Mouse (Mus musculus): ENCODE measurements around the gene Pgm1. TPM values are rescaled to one million over a fixed set of nuclear protein-coding genes. Genes with fewer than 3 reads are reported as not detected.

The Pgm1 gene
- polyA plus RNA-seq, 1 experiment from 2014 or later = 76.3 TPM

GRCm38 (mm10) chr4:99966555-99966954 lies 37.3 kb downstream of the Pgm1 start:
- TF ChIP-seq CTCF (IDR thresholded peaks at IDR 0.05) = no peak
- no peak for TF ChIP-seq EP300 (IDR thresholded peaks at IDR 0.05)
- H3K4me2 ChIP-seq (replicated peaks; ENCODE audit: low read depth, low read length) = no peak overlapping the region
- DNase-seq (ENCODE audit: low spot score) (no peak), ATAC-seq (no peak)
- no peak overlapping the region for H3K4me3 ChIP-seq (ENCODE audit: low read depth, low read length)
- H3K36me3 ChIP-seq (ENCODE audit: insufficient read depth, low read length) = 0 out of 2 replicates have a peak, but pooled peaks cover 9% of the 10 kb centered on the region
- no peak overlapping the region for H3K9ac ChIP-seq (replicated peaks; ENCODE audit: low read depth)
- H3K27ac ChIP-seq (ENCODE audit: low read length) = no peak overlapping the region
- WGBS = 84% methylated on average over 6 of the region's 6 CpGs
- no peaks in the 10 kb centered on the region for H3K27me3 ChIP-seq (replicated peaks; ENCODE audit: insufficient read depth, low read length)
- no peaks in the 10 kb centered on the region for H3K4me1 ChIP-seq (ENCODE audit: insufficient read depth, low read depth, low read length)
- H3K9me3 ChIP-seq (ENCODE audit: low read length) = no peaks in the 10 kb centered on the region

DNA sequence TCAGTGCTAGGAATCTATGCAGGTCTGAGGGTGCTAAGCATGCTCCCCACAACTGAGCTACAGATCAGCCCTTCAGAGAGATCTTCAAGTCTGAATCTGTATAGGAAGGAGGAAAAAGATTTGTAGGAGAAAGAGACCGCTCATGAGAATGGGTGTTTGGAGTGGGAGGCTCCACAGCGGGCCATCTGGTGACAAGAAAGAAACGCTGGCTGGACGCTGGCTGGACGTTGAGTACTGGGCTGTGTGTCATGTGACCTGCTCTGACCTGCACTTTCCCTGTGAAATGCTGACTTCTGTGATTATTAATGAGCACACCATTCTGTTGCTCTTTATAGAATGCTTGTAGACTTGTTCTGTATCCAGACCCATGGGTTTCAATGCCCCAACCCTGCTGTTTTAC lies 40.1 kb downstream of the Pgm1 start:
- Histone ChIP-seq H3K9ac (replicated peaks; ENCODE audit: low read depth) (no peak overlapping the region), H3K4me1 (ENCODE audit: insufficient read depth, low read depth, low read length) (no peaks in the 10 kb centered on the region), H3K27ac (ENCODE audit: low read length) (no peak overlapping the region), H3K36me3 (ENCODE audit: insufficient read depth, low read length) (0 out of 2 replicates have a peak, but pooled peaks cover 6% of the 10 kb centered on the region), H3K4me2 (replicated peaks; ENCODE audit: low read depth, low read length) (no peak overlapping the region), H3K9me3 (ENCODE audit: low read length) (no peaks in the 10 kb centered on the region), H3K27me3 (replicated peaks; ENCODE audit: insufficient read depth, low read length) (no peaks in the 10 kb centered on the region), H3K4me3 (ENCODE audit: low read depth, low read length) (no peak overlapping the region)
- ATAC-seq = peak; percentile 72
- DNase-seq (ENCODE audit: low spot score) = peak; percentile 55
- 62% methylated on average over 5 of the region's 5 CpGs for WGBS
- TF ChIP-seq CTCF (IDR thresholded peaks at IDR 0.05) = no peak
- no peak for TF ChIP-seq EP300 (IDR thresholded peaks at IDR 0.05)

- no peaks in the 10 kb centered on the region for H3K27me3 ChIP-seq (replicated peaks; ENCODE audit: insufficient read depth, low read length)
Measured at GRCm38 (mm10) chr4:99970097-99970496, 40.9 kb downstream of the Pgm1 start.

GRCm38 (mm10) chr4:99972886-99973285 lies 43.7 kb downstream of the Pgm1 start:
- WGBS = 73% methylated on average over 6 of the region's 6 CpGs
- DNase-seq (ENCODE audit: low spot score) (no peak), ATAC-seq (no peak)
- Histone ChIP-seq H3K9ac (replicated peaks; ENCODE audit: low read depth) (no peak overlapping the region), H3K4me3 (ENCODE audit: low read depth, low read length) (no peak overlapping the region), H3K27me3 (replicated peaks; ENCODE audit: insufficient read depth, low read length) (no peaks in the 10 kb centered on the region), H3K4me2 (replicated peaks; ENCODE audit: low read depth, low read length) (no peak overlapping the region), H3K27ac (ENCODE audit: low read length) (no peak overlapping the region), H3K9me3 (ENCODE audit: low read length) (no peaks in the 10 kb centered on the region), H3K4me1 (ENCODE audit: insufficient read depth, low read depth, low read length) (no peaks in the 10 kb centered on the region), H3K36me3 (ENCODE audit: insufficient read depth, low read length) (no peaks in the 10 kb centered on the region)
- TF ChIP-seq CTCF (IDR thresholded peaks at IDR 0.05) (no peak), EP300 (IDR thresholded peaks at IDR 0.05) (no peak)

More at GRCm38 (mm10) chr4:99970097-99970496, 40.9 kb downstream of the Pgm1 start:
- Histone ChIP-seq H3K36me3 (ENCODE audit: insufficient read depth, low read length) (0 out of 2 replicates have a peak, but pooled peaks cover 6% of the 10 kb centered on the region), H3K4me3 (ENCODE audit: low read depth, low read length) (no peak overlapping the region), H3K4me2 (replicated peaks; ENCODE audit: low read depth, low read length) (no peak overlapping the region), H3K4me1 (ENCODE audit: insufficient read depth, low read depth, low read length) (no peaks in the 10 kb centered on the region), H3K9ac (replicated peaks; ENCODE audit: low read depth) (no peak overlapping the region), H3K27ac (ENCODE audit: low read length) (no peak overlapping the region), H3K9me3 (ENCODE audit: low read length) (no peaks in the 10 kb centered on the region)
- ATAC-seq (no peak), DNase-seq (ENCODE audit: low spot score) (peak; percentile 58)
- TF ChIP-seq EP300 (IDR thresholded peaks at IDR 0.05) = no peak
- TF ChIP-seq CTCF (IDR thresholded peaks at IDR 0.05) = no peak
- WGBS = 46% methylated on average over 4 of the region's 4 CpGs

GRCm38 (mm10) chr4:99973931-99974330 lies 44.7 kb downstream of the Pgm1 start:
- Histone ChIP-seq H3K27me3 (replicated peaks; ENCODE audit: insufficient read depth, low read length) (no peaks in the 10 kb centered on the region), H3K9me3 (ENCODE audit: low read length) (no peaks in the 10 kb centered on the region), H3K4me2 (replicated peaks; ENCODE audit: low read depth, low read length) (no peak overlapping the region), H3K27ac (ENCODE audit: low read length) (no peak overlapping the region), H3K9ac (replicated peaks; ENCODE audit: low read depth) (no peak overlapping the region), H3K4me3 (ENCODE audit: low read depth, low read length) (no peak overlapping the region), H3K4me1 (ENCODE audit: insufficient read depth, low read depth, low read length) (no peaks in the 10 kb centered on the region), H3K36me3 (ENCODE audit: insufficient read depth, low read length) (no peaks in the 10 kb centered on the region)
- TF ChIP-seq EP300 (IDR thresholded peaks at IDR 0.05) (no peak), CTCF (IDR thresholded peaks at IDR 0.05) (no peak)
- no peak for ATAC-seq
- WGBS = 84% methylated on average over 1 of the region's 1 CpGs
- DNase-seq (ENCODE audit: low spot score) = no peak

DNA sequence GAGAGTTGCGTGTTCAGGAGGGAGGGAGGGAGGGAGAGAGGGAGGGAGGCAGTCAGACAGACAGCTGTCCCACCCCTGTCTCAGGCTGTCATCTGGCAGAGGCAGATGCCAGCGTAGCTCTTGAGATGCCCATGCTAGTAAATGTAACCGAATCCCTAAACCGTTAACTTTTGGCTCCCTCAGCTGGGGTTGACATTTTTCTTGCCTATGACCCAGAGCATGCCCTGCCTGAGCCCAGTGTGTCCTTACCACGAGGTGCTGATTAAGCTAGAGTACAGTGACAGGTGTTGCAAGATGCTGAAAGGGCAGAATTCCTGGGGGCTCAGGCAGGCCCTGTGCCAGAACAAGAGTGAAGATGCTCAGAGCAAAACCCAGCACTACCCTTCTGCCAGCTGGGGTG lies 45.2 kb downstream of the Pgm1 start:
- no peak for DNase-seq (ENCODE audit: low spot score)
- H3K36me3 ChIP-seq (ENCODE audit: insufficient read depth, low read length) = no peaks in the 10 kb centered on the region

DNA sequence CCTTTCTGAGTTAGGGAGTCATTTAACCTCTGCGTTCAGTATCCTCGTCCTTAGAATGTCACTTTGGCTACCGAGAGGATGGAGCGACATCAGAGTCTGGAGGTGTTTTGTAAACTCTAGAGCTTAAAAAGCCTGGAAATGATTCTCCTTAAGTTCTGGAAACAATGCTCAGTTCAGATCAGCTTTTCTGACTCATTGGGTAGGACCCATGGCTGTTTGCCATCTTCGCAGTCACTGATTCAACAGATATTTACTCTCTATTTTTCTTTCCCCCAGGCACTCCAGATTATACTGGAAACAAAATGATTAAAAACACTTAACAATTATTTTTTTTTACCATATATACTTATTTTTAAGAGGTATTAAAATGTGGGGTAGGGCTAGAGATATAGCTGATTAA lies 50.1 kb downstream of the Pgm1 start:
- WGBS = 72% methylated on average over 5 of the region's 5 CpGs

More for the DNA sequence above, 45.2 kb downstream of the Pgm1 start:
- 73% methylated on average over 5 of the region's 5 CpGs for WGBS
- no peaks in the 10 kb centered on the region for H3K27me3 ChIP-seq (replicated peaks; ENCODE audit: insufficient read depth, low read length)
- H3K9ac ChIP-seq (replicated peaks; ENCODE audit: low read depth) = no peak overlapping the region
- no peaks in the 10 kb centered on the region for H3K4me1 ChIP-seq (ENCODE audit: insufficient read depth, low read depth, low read length)
- no peaks in the 10 kb centered on the region for H3K9me3 ChIP-seq (ENCODE audit: low read length)
- no peak for ATAC-seq
- no peak for TF ChIP-seq CTCF (IDR thresholded peaks at IDR 0.05)
- no peak overlapping the region for H3K4me3 ChIP-seq (ENCODE audit: low read depth, low read length)
- H3K27ac ChIP-seq (ENCODE audit: low read length) = no peak overlapping the region
- H3K4me2 ChIP-seq (replicated peaks; ENCODE audit: low read depth, low read length) = no peak overlapping the region

More for the DNA sequence above, 50.1 kb downstream of the Pgm1 start:
- Histone ChIP-seq H3K36me3 (ENCODE audit: insufficient read depth, low read length) (peaks cover 4% of the 10 kb centered on the region; the same call in 1 of the 2 replicates), H3K27me3 (replicated peaks; ENCODE audit: insufficient read depth, low read length) (no peaks in the 10 kb centered on the region), H3K9me3 (ENCODE audit: low read length) (no peaks in the 10 kb centered on the region), H3K27ac (ENCODE audit: low read length) (no peak overlapping the region), H3K4me2 (replicated peaks; ENCODE audit: low read depth, low read length) (no peak overlapping the region), H3K4me1 (ENCODE audit: insufficient read depth, low read depth, low read length) (no peaks in the 10 kb centered on the region), H3K9ac (replicated peaks; ENCODE audit: low read depth) (no peak overlapping the region), H3K4me3 (ENCODE audit: low read depth, low read length) (no peak overlapping the region)
- TF ChIP-seq EP300 (IDR thresholded peaks at IDR 0.05) (no peak), CTCF (IDR thresholded peaks at IDR 0.05) (no peak)
- DNase-seq (ENCODE audit: low spot score) (no peak), ATAC-seq (no peak)
